Mouse (Mus musculus): ENCODE measurements at regions not wholly inside any gene's neighbourhood (a gene's known extent, or its start where the extent isn't known, plus 50 kb on each side); places are given as distances from the start of the nearest gene placed in this dataset.
"Not testable (repeated sequence)": the region's sequence is repeated elsewhere in the genome, so short reads cannot be mapped to it uniquely, and the experiment has no call there.

- DNase-seq, result peak; percentile 65
These were observed 153.0 kb upstream of the 1700012A03Rik start for GRCm38 (mm10) chr6:31897001-31897400.

GRCm38 (mm10) chr6:31895835-31896234 is 154.2 kb upstream of the 1700012A03Rik start:
- DNase-seq, result peak; percentile 30

- peak; percentile 53 for DNase-seq
These were observed 163.1 kb upstream of the 1700012A03Rik start for GRCm38 (mm10) chr6:31886931-31887330.

GRCm38 (mm10) chr6:31885196-31885595 is 164.8 kb upstream of the 1700012A03Rik start:
- DNase-seq, result not testable (repeated sequence)

GRCm38 (mm10) chr6:31883726-31884125 is 166.3 kb upstream of the 1700012A03Rik start:
- peak; percentile 35 for DNase-seq

- DNase-seq, result peak; percentile 69
These were observed 175.4 kb upstream of the 1700012A03Rik start for GRCm38 (mm10) chr6:31874616-31875015.

GRCm38 (mm10) chr6:31873911-31874310 is 176.1 kb upstream of the 1700012A03Rik start:
- peak; percentile 83 for DNase-seq

- peak; percentile 52 for DNase-seq
These were observed 178.3 kb upstream of the 1700012A03Rik start for GRCm38 (mm10) chr6:31871766-31872165.

- peak; percentile 56 for DNase-seq
These were observed 188.1 kb upstream of the 1700012A03Rik start for GRCm38 (mm10) chr6:31861996-31862395.

- peak; percentile 80 for DNase-seq
These were observed 190.4 kb upstream of the 1700012A03Rik start for GRCm38 (mm10) chr6:31859621-31860020.

- DNase-seq, result peak; percentile 92
These were observed 195.8 kb upstream of the 1700012A03Rik start for GRCm38 (mm10) chr6:31854261-31854660.

GRCm38 (mm10) chr6:31846319-31846718 is 203.7 kb upstream of the 1700012A03Rik start:
- peak; percentile 79 for DNase-seq

GRCm38 (mm10) chr6:31845671-31846070 is 204.4 kb upstream of the 1700012A03Rik start:
- peak; percentile 64 for DNase-seq

GRCm38 (mm10) chr6:31840621-31841020 is 209.4 kb upstream of the 1700012A03Rik start:
- DNase-seq, result peak; percentile 66

GRCm38 (mm10) chr6:31838588-31838987 is 211.5 kb upstream of the 1700012A03Rik start:
- no peak for DNase-seq

- DNase-seq, result no peak
These were observed 214.3 kb upstream of the 1700012A03Rik start for GRCm38 (mm10) chr6:31835795-31836194.

- DNase-seq, result no peak
These were observed 215.5 kb upstream of the 1700012A03Rik start for GRCm38 (mm10) chr6:31834503-31834902.

- DNase-seq, result peak; percentile 56
These were observed 219.4 kb upstream of the 1700012A03Rik start for GRCm38 (mm10) chr6:31830610-31831009.

- peak; percentile 27 for DNase-seq
These were observed 226.4 kb upstream of the 1700012A03Rik start for GRCm38 (mm10) chr6:31823616-31824015.

- peak; percentile 76 for DNase-seq
These were observed 227.6 kb upstream of the 1700012A03Rik start for GRCm38 (mm10) chr6:31822186-31823085.

GRCm38 (mm10) chr6:31821621-31822020 is 228.4 kb upstream of the 1700012A03Rik start:
- peak; percentile 64 for DNase-seq

- DNase-seq, result peak; percentile 15
These were observed 232.4 kb upstream of the 1700012A03Rik start for GRCm38 (mm10) chr6:31817640-31818039.

- DNase-seq, result peak; percentile 29
These were observed 238.2 kb upstream of the 1700012A03Rik start for GRCm38 (mm10) chr6:31811890-31812289.

Data from heart, adult 11 months (tissue).